Mouse (Mus musculus): ENCODE measurements around the gene Gm10644. TPM values are rescaled to one million over a fixed set of nuclear protein-coding genes. Genes with fewer than 3 reads are reported as not detected.

Gm10644 gene
- polyA plus RNA-seq, 1 experiment from 2014 or later, result 0.66 TPM

DNA sequence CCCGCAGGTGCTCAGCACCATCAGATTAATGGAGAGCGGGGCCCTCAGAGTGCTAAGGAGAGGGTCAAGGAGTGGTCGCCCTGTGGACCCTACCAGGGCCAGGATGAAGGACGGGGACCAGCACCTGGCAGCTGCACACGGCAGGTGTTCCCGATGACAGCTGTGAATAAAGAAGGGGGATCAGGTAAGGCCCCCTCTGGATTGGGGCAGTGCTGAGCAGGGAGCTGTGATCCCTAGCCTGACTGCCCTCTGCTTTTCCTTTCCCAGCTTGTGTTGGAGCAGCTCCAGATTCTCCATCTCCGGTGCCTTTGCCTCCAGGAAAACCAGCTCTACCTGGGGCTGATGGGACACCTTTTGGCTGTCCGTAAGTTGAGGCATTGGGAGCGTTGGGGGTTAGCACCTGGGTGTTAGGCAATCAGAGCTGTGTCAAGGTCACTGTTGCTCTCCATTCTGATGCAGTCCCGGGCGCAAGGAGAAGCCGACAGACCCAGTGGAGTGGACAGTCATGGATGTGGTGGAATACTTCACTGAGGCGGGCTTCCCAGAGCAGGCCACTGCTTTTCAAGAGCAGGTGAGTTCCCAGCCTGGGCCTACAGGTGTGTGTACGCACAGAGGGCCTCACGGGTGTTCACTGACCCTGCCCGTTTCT, 44.2 kb upstream of the Gm10644 start:
- DNase-seq (ENCODE audit: low spot score) (no peak), ATAC-seq (replicated peaks; ENCODE audit: insufficient number of reproducible peaks, low FRiP score, low TSS enrichment, low read depth) (no peak)
- Histone ChIP-seq H3K27ac (replicated peaks; ENCODE audit: low read depth, low read length) (no peak overlapping the region), H3K4me1 (ENCODE audit: control insufficient read depth, insufficient read depth, low read length) (peaks cover 6% of the 10 kb centered on the region), H3K9me3 (replicated peaks; ENCODE audit: control insufficient read depth, low read length) (no peaks in the 10 kb centered on the region), H3K36me3 (replicated peaks; ENCODE audit: control insufficient read depth, insufficient read depth, low read depth, low read length) (no peaks in the 10 kb centered on the region; the same call in 1 of the 2 replicates), H3K4me2 (ENCODE audit: low read depth, low read length) (peak overlapping the region; percentile 84), H3K27me3 (ENCODE audit: control insufficient read depth, insufficient read depth, low read length) (no peaks in the 10 kb centered on the region; the same call in 1 of the 2 replicates), H3K4me3 (ENCODE audit: low read depth, low read length) (peak overlapping the region; percentile 84), H3K9ac (replicated peaks; ENCODE audit: low read length) (peak overlapping the region; percentile 84)
- 66% methylated on average over 16 of the region's 16 CpGs for WGBS

DNA sequence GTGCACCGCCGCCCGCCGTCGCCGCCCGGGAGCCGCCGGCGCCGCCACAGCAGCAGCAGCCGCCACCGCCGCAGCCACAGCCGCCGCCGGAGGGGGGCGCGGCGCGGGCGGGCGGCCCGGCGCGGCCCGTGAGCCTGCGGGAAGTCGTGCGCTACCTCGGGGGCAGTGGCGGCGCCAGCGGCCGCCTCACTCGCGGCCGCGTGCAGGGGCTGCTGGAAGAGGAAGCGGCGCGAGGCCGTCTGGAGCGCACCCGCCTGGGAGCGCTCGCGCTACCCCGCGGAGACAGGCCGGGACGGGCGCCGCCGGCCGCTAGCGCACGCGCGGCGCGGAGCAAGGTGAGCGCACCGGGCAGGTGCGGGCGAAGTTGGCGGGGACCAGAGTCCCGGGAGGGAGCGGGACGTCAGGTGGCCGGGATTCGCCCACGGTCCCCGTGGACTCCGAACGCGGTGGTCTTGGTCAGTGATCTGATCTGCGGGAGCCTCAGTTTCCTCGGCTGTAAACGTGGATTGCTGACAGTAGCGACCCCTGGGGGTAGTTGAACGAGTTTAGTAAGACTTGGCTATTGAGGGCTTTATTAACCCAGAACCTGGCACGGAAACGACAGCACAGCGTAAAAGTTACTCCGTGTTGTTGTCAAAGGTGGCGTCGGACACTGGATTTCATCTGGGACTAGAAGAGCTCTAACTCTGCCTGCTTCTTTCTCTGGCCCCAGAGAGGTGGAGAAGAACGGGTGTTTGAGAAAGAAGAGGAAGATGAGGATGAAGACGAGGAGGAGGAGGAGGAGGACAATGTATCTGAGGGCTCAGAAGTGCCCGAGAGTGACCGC, 43.4 kb upstream of the Gm10644 start:
- Histone ChIP-seq H3K27ac (replicated peaks; ENCODE audit: low read depth, low read length) (peak overlapping the region; percentile 81), H3K27me3 (ENCODE audit: control insufficient read depth, insufficient read depth, low read length) (no peaks in the 10 kb centered on the region; the same call in 1 of the 2 replicates), H3K9me3 (replicated peaks; ENCODE audit: control insufficient read depth, low read length) (no peaks in the 10 kb centered on the region), H3K4me2 (ENCODE audit: low read depth, low read length) (peak overlapping the region; percentile 84), H3K36me3 (replicated peaks; ENCODE audit: control insufficient read depth, insufficient read depth, low read depth, low read length) (no peaks in the 10 kb centered on the region; the same call in 1 of the 2 replicates), H3K4me3 (ENCODE audit: low read depth, low read length) (peak overlapping the region; percentile 84), H3K4me1 (ENCODE audit: control insufficient read depth, insufficient read depth, low read length) (peaks cover 6% of the 10 kb centered on the region), H3K9ac (replicated peaks; ENCODE audit: low read length) (peak overlapping the region; percentile 84)
- DNase-seq (ENCODE audit: low spot score), result peak; percentile 82
- ATAC-seq (replicated peaks; ENCODE audit: insufficient number of reproducible peaks, low FRiP score, low TSS enrichment, low read depth), result no peak
- 1% methylated on average over 58 of the region's 92 CpGs for WGBS

DNA sequence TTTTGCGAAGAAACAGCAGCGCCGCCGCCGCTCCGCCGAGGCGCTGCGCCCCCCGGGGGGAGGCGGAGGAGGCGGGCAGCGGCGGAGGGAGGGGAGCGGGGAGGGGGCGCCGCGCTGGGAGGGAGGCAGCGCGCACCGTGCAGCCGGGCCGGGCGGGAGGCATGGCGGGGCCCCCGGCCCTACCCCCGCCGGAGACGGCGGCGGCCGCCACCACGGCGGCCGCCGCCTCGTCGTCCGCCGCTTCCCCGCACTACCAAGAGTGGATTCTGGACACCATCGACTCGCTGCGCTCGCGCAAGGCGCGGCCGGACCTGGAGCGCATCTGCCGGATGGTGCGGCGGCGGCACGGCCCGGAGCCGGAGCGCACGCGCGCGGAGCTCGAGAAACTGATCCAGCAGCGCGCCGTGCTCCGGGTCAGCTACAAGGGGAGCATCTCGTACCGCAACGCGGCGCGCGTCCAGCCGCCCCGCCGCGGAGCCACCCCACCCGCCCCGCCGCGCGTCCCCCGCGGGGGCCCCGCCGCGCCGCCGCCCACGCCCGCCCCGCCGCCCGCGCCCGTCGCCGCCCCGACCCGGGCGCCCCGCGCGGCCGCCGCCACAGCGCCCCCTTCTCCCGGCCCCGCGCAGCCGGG, 42.6 kb upstream of the Gm10644 start, which contains the start of gene Samd1:
Gene Samd1 (plus strand): TSS at position 162 of the 631 bp plus-strand sequence.
- 0% methylated on average over 38 of the region's 112 CpGs for WGBS

DNA sequence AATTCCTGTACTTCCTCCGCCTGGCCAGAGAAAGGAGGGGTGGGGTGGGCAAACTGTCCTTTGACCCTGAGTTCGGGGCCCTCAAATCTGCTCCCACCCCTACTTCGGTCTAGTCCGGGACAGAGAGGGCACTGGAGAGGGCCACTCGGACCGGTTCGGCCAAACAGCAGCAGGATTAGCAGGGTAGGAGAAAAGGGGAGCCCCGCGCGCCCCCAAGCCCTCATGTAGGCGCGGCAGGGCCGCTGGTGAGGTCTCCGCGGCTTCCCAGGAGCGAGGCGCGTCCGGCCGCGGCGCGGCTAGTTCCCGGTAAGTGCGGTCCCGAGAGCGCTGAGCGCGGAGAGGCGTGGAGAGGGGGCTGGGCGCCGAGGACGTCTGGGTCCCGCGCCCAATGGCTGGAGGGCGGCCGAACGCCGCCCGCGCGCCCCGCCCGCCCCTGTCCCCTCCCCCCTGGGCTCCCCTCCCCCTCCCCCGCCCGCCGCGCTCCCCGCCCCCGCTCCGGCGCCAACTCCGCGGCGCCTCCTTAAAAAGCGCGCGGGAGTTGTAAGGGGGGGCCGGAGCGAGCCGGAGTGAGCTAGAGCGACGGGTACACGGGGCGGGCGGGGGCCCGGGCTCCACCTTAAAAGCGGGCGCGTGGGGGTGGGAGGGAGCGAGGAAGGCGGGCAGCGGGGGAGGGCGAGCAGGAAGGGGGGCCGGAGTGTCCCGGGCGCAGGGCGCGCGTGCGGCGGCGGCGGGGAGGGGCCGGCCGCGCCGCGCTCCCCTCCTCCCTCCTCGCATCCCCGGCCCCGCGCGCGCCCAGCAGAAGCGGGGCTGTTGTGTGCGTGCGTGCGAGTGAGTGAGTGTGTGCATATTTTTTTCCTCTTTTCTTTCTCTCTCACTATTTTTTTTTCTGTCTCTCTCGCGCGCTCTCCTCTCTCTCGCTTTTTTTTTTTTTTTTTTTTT, 41.8 kb upstream of the Gm10644 start:
- H3K27ac ChIP-seq (replicated peaks; ENCODE audit: low read depth, low read length), result peak overlapping the region; percentile 97
- WGBS, result under 1% methylated on average over 50 of the region's 103 CpGs
- H3K4me3 ChIP-seq (ENCODE audit: low read depth, low read length), result peak overlapping the region; percentile 84
- peak overlapping the region; percentile 91 for H3K9ac ChIP-seq (replicated peaks; ENCODE audit: low read length)
- H3K4me2 ChIP-seq (ENCODE audit: low read depth, low read length), result peak overlapping the region; percentile 90
- H3K27me3 ChIP-seq (ENCODE audit: control insufficient read depth, insufficient read depth, low read length), result no peaks in the 10 kb centered on the region
- no peaks in the 10 kb centered on the region for H3K9me3 ChIP-seq (replicated peaks; ENCODE audit: control insufficient read depth, low read length)
- no peaks in the 10 kb centered on the region; the same call in 1 of the 2 replicates for H3K36me3 ChIP-seq (replicated peaks; ENCODE audit: control insufficient read depth, insufficient read depth, low read depth, low read length)
- DNase-seq (ENCODE audit: low spot score) (peak; percentile 90), ATAC-seq (replicated peaks; ENCODE audit: insufficient number of reproducible peaks, low FRiP score, low TSS enrichment, low read depth) (peak; percentile 84)
- peaks cover 6% of the 10 kb centered on the region for H3K4me1 ChIP-seq (ENCODE audit: control insufficient read depth, insufficient read depth, low read length)

More for the DNA sequence above, 42.6 kb upstream of the Gm10644 start, which contains the start of gene Samd1:
- peak within 1 kb of the TSS; percentile 90 for H3K4me2 ChIP-seq (ENCODE audit: low read depth, low read length)
- H3K4me1 ChIP-seq (ENCODE audit: control insufficient read depth, insufficient read depth, low read length), result peaks cover 6% of the 10 kb centered on the region
- peak within 1 kb of the TSS; percentile 97 for H3K27ac ChIP-seq (replicated peaks; ENCODE audit: low read depth, low read length)
- ATAC-seq (replicated peaks; ENCODE audit: insufficient number of reproducible peaks, low FRiP score, low TSS enrichment, low read depth) (no peak), DNase-seq (ENCODE audit: low spot score) (peak; percentile 60)
- H3K9ac ChIP-seq (replicated peaks; ENCODE audit: low read length), result peak within 1 kb of the TSS; percentile 91
- H3K9me3 ChIP-seq (replicated peaks; ENCODE audit: control insufficient read depth, low read length), result no peaks in the 10 kb centered on the region
- H3K27me3 ChIP-seq (ENCODE audit: control insufficient read depth, insufficient read depth, low read length), result no peaks in the 10 kb centered on the region; the same call in 1 of the 2 replicates
- peak within 1 kb of the TSS; percentile 84 for H3K4me3 ChIP-seq (ENCODE audit: low read depth, low read length)
- H3K36me3 ChIP-seq (replicated peaks; ENCODE audit: control insufficient read depth, insufficient read depth, low read depth, low read length), result no peaks in the 10 kb centered on the region; the same call in 1 of the 2 replicates

DNA sequence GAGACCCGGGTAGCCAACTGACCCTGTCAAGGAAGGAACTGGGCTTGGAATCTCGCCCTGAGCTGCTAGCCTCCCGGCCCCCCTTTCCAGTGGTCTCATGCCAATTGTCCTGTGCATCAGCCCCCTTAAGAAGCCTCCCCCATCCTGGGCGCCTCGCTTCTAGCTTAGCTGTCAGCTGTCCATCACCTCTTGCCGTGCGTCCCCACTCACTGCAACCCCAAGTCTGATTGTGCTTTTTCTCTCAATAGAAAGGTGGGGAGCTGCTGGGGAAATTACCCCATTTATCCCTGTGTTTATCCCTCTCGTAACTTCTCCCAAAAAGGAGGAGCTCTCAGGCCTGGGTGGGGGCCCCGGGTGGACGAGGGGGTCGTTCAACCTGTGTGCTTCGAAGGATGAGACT, 41.0 kb upstream of the Gm10644 start:
- Histone ChIP-seq H3K27ac (replicated peaks; ENCODE audit: low read depth, low read length) (peak overlapping the region; percentile 97; the same call in 1 of the 2 replicates), H3K4me3 (ENCODE audit: low read depth, low read length) (peak overlapping the region; percentile 84)
- WGBS, result 11% methylated on average over 12 of the region's 12 CpGs

DNA sequence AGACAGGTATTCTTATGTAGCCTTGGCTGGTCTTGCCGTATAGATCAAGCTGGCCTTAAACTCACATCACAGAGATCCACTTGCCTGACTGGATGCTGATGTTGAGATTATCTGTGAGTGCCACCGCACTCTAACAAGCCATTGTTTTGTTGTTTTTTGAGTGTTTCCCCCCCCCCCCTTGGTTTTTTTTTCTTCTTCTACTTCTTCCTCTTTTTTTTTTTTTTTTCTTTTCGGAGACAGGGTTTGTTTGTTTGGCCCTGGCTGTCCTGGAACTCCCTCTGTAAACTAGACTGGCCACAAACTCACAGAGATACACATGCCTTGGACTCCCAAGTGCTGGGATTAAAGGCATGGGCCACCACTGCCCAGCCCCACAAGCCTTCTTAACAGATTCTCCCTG, 39.0 kb upstream of the Gm10644 start:
- Histone ChIP-seq H3K9me3 (replicated peaks; ENCODE audit: control insufficient read depth, low read length) (no peaks in the 10 kb centered on the region), H3K4me3 (ENCODE audit: low read depth, low read length) (no peak overlapping the region), H3K9ac (replicated peaks; ENCODE audit: low read length) (no peak overlapping the region), H3K27ac (replicated peaks; ENCODE audit: low read depth, low read length) (no peak overlapping the region), H3K4me1 (ENCODE audit: control insufficient read depth, insufficient read depth, low read length) (peaks cover 2% of the 10 kb centered on the region), H3K36me3 (replicated peaks; ENCODE audit: control insufficient read depth, insufficient read depth, low read depth, low read length) (peaks cover 3% of the 10 kb centered on the region), H3K27me3 (ENCODE audit: control insufficient read depth, insufficient read depth, low read length) (no peaks in the 10 kb centered on the region), H3K4me2 (ENCODE audit: low read depth, low read length) (no peak overlapping the region)
- 80% methylated on average over 3 of the region's 3 CpGs for WGBS
- DNase-seq (ENCODE audit: low spot score) (no peak), ATAC-seq (replicated peaks; ENCODE audit: insufficient number of reproducible peaks, low FRiP score, low TSS enrichment, low read depth) (no peak)

More for the DNA sequence above, 41.0 kb upstream of the Gm10644 start:
- Histone ChIP-seq H3K27me3 (ENCODE audit: control insufficient read depth, insufficient read depth, low read length) (no peaks in the 10 kb centered on the region), H3K9me3 (replicated peaks; ENCODE audit: control insufficient read depth, low read length) (no peaks in the 10 kb centered on the region), H3K4me2 (ENCODE audit: low read depth, low read length) (peak overlapping the region; percentile 90), H3K9ac (replicated peaks; ENCODE audit: low read length) (peak overlapping the region; percentile 91), H3K4me1 (ENCODE audit: control insufficient read depth, insufficient read depth, low read length) (peaks cover 6% of the 10 kb centered on the region), H3K36me3 (replicated peaks; ENCODE audit: control insufficient read depth, insufficient read depth, low read depth, low read length) (peaks cover 3% of the 10 kb centered on the region)
- DNase-seq (ENCODE audit: low spot score) (no peak), ATAC-seq (replicated peaks; ENCODE audit: insufficient number of reproducible peaks, low FRiP score, low TSS enrichment, low read depth) (no peak)

DNA sequence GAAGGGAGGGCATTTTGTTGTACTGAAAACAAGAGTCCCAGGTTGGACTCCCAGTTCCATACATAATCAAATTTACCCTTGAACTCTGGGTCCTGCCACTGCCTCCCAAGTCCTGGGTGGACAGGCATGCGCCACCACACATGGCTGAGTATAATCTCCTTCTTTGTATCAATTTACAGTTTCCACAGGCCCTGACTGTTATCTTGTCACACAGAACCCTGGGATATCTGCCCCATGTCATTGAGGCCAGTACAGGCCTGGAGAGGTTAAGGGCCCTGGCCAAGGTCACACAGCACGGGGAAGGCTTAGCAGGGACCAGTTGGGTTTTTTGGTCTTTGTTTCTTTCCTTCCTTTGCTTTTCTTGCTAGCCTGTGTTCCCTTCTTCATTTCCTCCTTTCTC, 37.5 kb upstream of the Gm10644 start:
- peaks cover 3% of the 10 kb centered on the region for H3K36me3 ChIP-seq (replicated peaks; ENCODE audit: control insufficient read depth, insufficient read depth, low read depth, low read length)
- no peak overlapping the region for H3K27ac ChIP-seq (replicated peaks; ENCODE audit: low read depth, low read length)
- H3K4me2 ChIP-seq (ENCODE audit: low read depth, low read length), result no peak overlapping the region
- no peak for ATAC-seq (replicated peaks; ENCODE audit: insufficient number of reproducible peaks, low FRiP score, low TSS enrichment, low read depth)
- H3K4me3 ChIP-seq (ENCODE audit: low read depth, low read length), result no peak overlapping the region
- H3K27me3 ChIP-seq (ENCODE audit: control insufficient read depth, insufficient read depth, low read length), result no peaks in the 10 kb centered on the region
- no peaks in the 10 kb centered on the region for H3K9me3 ChIP-seq (replicated peaks; ENCODE audit: control insufficient read depth, low read length)
- H3K9ac ChIP-seq (replicated peaks; ENCODE audit: low read length), result no peak overlapping the region
- no peak for DNase-seq (ENCODE audit: low spot score)
- no peaks in the 10 kb centered on the region; the same call in 1 of the 2 replicates for H3K4me1 ChIP-seq (ENCODE audit: control insufficient read depth, insufficient read depth, low read length)
- WGBS, result 82% methylated on average over 2 of the region's 2 CpGs

All from embryonic facial prominence, embryonic 11.5 days (tissue).